Mouse (Mus musculus) C2C12 (cell line): ENCODE measurements around the gene Gm27021.

ENCODE experiments used
- CTCF ChIP-seq: IDR thresholded peaks from one replicate; pipeline ENCODE4 v1.5.1; 2011; ENCODE audit not compliant: control insufficient read depth, insufficient read depth, insufficient read length
- MAX ChIP-seq: IDR thresholded peaks from one replicate; pipeline ENCODE4 v1.6.1; 2011; ENCODE audit warnings: mild to moderate bottlenecking, control low read depth
- MYOD1 ChIP-seq: IDR thresholded peaks from one replicate; pipeline ENCODE4 v1.6.1; 2011; ENCODE audit warnings: low read depth; ENCODE audit not compliant: control insufficient read depth, insufficient read length

- no peak for TF ChIP-seq CTCF
- TF ChIP-seq MAX = no peak
- no peak for TF ChIP-seq MYOD1
Observed at GRCm38 (mm10) chr8:120672626-120673229, 4.8 kb upstream of the Gm27021 start.
